Mouse (Mus musculus) frontal cortex, adult 2 months (tissue): Measurements from ENCODE around the gene Samd1. TPM values are rescaled to one million over a fixed set of nuclear protein-coding genes. Genes with fewer than 3 reads are reported as not detected.

Source experiments
- DNase-seq, 2 experiments: peaks; one replicate each; pipeline ENCODE4 v3.0.0; 2022; ENCODE audit warnings: low spot score in 1 of 2; ENCODE audit errors: extremely low spot score in 1 of 2
- polyA plus RNA-seq: library from polyadenylated mRNA; depleted of rRNA; stranded (reverse); fragments of >200 nt; gene quantifications from 2 replicates; pipeline ENCODE4 v1.2.3, GENCODE M21; 2012; rRNA removed

The Samd1 gene
- polyA plus RNA-seq, 1 experiment = 47.4 TPM

- DNase-seq = no peak
Measured at GRCm38 (mm10) chr8:84046505-84046904, 49.0 kb downstream of the Samd1 start.

DNA sequence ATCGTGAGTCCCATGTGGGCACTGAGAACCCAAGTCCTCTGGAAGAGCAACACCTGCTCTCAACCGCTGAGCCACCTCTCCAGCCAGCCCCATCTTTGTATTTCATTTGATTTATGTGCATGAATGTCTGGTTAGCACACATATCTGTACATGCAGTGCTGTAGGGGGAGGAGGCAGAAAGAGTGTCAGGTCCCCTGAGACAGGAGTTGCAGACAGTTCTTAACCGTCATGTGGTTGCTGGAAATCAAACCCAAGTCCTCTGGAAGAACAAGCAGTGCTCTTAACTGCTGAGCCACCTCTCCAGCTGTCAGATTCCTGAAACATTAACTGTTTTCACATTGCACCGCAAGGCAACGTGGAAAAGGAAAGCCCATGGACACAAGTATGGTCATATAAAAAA is 50.7 kb downstream of the Samd1 start:
- no peak for DNase-seq

Other genes starting within 250 kb of the Samd1 start
- gene Adgrl1, start 97.6 kb upstream of the Samd1 start, polyA plus RNA-seq = 199 and 247 TPM in 2 replicates
- gene Gm10644, start 42.5 kb upstream of the Samd1 start, polyA plus RNA-seq = 0.63 and 0.68 TPM in 2 replicates
- 1.2 and 1.6 TPM in 2 replicates for gene Asf1b, start 42.2 kb upstream of the Samd1 start, polyA plus RNA-seq
- gene Prkaca, start 24.7 kb upstream of the Samd1 start, polyA plus RNA-seq = 161 and 176 TPM in 2 replicates
- gene 1700067K01Rik, start 3.8 kb downstream of the Samd1 start, polyA plus RNA-seq = not detected in 2 replicates
- 1.4 and 2.4 TPM in 2 replicates for gene 2210011C24Rik, start 14.5 kb downstream of the Samd1 start, polyA plus RNA-seq
- 1.9 and 2.2 TPM in 2 replicates for gene Palm3, start 23.8 kb downstream of the Samd1 start, polyA plus RNA-seq
- 0.40 and 0.42 TPM in 2 replicates for gene Il27ra, start 44.9 kb downstream of the Samd1 start, polyA plus RNA-seq
- not detected in 2 replicates for gene Rln3, start 47.3 kb downstream of the Samd1 start, polyA plus RNA-seq
- gene Gm10643, start 67.5 kb downstream of the Samd1 start, polyA plus RNA-seq = 3.7 and 5.3 TPM in 2 replicates
- gene Rfx1, start 69.2 kb downstream of the Samd1 start, polyA plus RNA-seq = 36.6 and 37.9 TPM in 2 replicates
- gene Dcaf15, start 107.1 kb downstream of the Samd1 start, polyA plus RNA-seq = 32.9 and 40.8 TPM in 2 replicates
- gene Podnl1, start 128.3 kb downstream of the Samd1 start, polyA plus RNA-seq = 0.04 and 0.08 TPM in 2 replicates
- 38.4 and 40.2 TPM in 2 replicates for gene Cc2d1a, start 150.3 kb downstream of the Samd1 start, polyA plus RNA-seq
- gene 4930432K21Rik, start 150.4 kb downstream of the Samd1 start, polyA plus RNA-seq = 2.6 and 2.9 TPM in 2 replicates
- gene Nanos3, start 187.5 kb downstream of the Samd1 start, polyA plus RNA-seq = 2.1 and 2.6 TPM in 2 replicates
- 13.7 TPM in 2 replicates for gene Zswim4, start 239.4 kb downstream of the Samd1 start, polyA plus RNA-seq